Mouse (Mus musculus): ENCODE measurements around the gene Dusp7.

Gene Dusp7

DNA sequence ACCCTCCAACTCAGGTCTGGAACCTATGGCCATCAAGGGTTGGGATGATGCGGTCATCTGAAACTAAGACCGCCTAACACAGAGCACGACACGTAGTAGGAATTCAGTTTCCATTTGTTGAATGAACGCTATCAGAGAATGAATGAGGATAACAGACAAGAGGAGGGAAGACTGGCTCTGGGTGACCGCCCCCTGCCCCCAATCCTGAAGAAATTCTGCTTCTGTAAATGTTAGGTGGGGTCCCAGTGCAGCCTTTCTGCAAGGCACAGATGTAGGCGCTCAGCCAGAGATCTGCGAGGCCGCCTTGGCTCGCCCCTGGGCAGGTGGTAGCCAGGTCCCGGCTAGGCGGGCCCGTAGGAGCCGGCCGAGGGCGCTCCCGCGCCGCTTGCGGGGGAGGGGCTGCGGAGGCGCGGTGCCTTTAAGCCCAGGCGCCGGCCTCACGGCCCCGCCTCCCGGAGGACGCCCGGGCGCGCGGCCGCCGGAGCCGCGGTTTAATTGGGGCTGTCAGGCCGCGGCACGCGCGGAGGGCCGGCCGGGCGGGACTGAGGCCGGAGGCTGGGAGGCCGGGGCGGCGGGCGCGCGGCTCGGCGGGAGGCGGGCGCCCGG, at the start of gene Dusp7:
Gene Dusp7, plus strand, starts transcription at position 521 of the 606 bp plus-strand sequence.
- TF ChIP-seq GATA4 (IDR thresholded peaks at IDR 0.05; ENCODE audit: insufficient replicate concordance, low read length) = no peak; the same call in 1 of the 2 replicates

DNA sequence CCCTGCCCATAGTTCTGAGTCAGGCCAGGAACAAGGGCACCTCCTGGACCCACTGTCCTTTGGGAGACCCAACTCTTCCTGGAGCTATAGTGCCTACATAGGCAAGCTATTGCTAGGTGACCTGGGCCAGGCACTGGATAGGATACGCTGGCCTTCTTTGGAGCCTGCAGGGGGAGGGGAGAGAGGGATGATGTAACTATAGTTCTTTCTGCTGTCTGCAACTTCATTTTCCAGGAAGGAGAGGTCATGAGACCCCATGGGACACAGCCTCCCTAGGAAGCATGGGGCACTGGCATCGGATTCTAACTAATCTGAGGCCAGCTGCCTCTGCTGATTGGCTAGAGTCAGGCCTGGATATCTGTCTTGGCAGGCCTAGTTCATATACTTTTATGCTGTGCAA, 49.3 kb upstream of the Dusp7 start:
- TF ChIP-seq GATA4 (IDR thresholded peaks at IDR 0.05; ENCODE audit: insufficient replicate concordance, low read length) = no peak

DNA sequence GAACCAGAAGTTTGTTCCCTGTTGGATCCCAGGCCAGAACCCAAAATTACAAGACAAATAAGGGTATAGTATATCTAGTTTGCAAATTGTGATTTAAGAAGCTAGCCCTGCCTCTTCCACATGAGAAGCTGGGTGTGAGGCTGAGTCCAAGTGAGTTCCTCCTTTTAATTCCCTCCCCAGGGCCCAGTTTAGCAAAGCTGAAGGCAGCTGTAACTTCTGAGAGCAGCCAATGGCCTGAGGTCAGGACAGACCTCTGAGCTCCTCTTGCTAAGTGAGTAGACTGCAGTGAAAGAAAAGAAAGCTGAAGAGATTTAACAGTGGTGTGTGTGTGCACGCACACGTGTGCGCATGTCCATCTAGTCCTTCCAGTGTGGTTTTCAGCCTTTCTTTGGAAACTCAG, 45.9 kb upstream of the Dusp7 start:
- TF ChIP-seq GATA4 (IDR thresholded peaks at IDR 0.05; ENCODE audit: insufficient replicate concordance, low read length) = no peak

DNA sequence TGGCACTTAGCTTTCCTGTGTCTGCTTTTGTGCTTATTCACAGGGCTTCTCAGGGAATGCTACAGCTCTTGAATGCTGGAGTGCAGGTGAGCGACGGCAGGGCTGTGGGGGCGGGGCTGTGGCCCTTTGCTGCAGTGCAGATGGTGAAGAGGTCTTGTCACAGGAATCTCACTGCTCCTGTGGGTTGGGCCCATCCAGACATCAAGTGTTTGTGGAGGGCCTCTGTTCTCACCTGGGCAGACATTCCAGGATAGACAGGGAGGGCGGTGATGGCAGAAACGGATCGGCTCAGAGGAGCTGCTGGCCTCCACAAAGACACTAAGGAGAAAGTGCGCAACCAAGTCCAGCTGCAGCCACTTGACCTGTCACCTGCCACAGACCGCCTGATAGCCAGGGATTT, 42.2 kb upstream of the Dusp7 start:
- no peak for TF ChIP-seq GATA4 (IDR thresholded peaks at IDR 0.05; ENCODE audit: insufficient replicate concordance, low read length)

DNA sequence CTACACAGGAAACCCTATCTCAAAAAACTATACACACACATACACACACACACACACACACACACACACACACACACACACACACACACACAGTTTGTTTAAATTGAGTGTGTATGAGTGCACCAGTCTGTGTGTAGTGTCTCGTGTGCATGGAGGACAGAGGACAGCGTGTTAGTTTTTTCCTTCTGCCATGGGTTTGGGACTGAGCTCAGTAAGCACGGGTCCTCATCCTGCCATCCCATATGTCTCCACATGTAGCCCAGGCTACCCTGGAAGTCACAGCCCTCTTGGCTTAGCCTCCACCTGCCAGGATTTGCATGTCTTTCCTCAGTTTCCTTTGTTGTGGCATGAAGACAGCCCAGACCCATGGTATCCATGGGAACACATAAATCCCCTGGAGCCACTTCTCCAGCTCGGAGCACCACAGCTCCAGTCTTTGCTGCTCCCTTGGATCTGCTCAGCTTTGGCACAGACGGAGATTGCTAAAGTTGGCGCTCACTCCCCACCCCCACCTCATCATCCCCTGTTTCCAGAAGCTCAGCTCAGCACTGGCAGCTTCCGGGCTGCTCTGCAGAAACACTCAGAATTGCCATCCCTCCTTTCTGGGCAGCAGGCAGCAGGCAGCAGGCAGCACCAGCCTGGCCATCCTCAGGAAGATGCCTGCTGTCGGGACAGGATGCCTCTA, 41.2 kb upstream of the Dusp7 start:
- no peak for TF ChIP-seq GATA4 (IDR thresholded peaks at IDR 0.05; ENCODE audit: insufficient replicate concordance, low read length)

DNA sequence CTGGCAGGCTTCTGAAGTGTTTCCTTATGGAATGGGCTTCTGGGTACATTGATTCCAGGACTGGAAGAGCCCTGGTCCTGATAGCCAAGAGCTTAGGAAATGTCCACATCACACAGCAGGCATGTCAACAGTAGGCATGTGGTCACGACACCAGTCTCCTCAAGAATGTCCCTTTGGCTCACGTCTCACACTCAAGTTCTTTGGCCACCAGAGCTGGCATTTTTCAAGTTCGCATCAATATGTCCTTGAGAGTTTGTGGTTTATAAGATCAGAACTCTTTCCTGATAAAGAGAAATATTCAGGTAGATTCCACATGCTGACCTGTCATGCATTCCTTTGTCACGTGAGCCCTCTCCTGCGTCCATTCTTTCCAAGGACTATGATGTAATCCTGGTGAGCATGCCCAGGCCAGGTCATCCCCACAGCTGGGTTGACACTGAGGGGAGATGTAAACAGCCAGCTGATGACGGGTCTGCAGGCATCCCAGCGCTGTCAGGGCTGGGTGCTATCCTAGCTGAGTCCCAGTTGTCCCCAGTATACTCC, 40.3 kb upstream of the Dusp7 start:
- no peak for TF ChIP-seq GATA4 (IDR thresholded peaks at IDR 0.05; ENCODE audit: insufficient replicate concordance, low read length)

DNA sequence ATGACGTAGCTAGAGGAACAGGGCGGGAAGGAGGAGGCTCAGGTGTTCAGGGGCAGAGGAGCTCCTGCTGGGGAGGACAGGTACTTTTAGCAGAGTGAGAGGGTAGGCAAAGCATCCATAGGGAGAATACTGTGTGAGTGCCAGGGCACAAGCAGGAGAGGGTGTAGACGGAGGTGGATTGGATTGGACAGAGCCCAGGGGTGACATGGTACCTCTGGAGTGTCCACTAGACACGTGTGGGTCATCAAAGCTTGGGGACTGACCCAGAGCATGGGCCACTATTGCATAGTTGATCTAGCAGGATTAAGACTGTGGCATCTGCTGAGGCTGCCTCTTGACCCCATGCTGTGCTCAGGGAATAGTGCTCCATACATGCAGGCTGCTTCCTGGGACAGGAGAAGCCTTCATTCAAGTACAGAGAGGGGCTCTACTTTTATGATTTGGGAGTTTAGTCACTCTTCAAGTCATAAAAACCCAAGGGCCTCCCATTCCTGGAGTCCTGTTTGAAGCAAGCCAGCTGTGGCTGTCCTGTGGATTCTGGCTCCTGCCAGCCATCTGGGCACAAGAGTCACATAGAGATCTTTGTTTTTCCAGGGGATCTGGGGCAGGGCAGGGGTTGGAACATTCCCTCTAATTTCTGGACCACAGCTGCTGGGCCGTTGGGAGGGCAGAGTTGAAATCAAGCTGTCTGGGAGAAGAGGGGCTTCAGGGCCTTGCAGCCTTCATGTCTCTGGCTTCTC, 39.5 kb upstream of the Dusp7 start:
- TF ChIP-seq GATA4 (IDR thresholded peaks at IDR 0.05; ENCODE audit: insufficient replicate concordance, low read length) = no peak

DNA sequence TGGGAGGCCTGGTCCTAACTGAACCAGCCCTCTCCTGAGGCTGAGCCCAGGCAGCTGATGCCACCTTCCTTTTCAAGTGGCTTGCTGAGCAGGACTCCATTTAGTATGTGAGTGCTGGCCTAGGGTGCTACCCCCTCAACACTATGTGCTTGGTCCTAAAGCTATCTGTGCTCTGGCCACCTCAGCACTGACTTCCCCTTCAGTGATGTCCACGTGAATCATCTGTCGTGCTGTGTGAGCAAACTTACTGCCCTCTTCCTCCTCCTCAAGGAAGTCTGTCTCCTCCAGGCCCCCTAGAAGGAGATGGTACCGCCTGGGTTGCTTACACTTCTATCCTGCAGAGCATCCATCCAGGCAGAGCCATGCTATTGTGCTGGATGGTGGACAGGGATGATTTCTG, 35.7 kb upstream of the Dusp7 start:
- TF ChIP-seq GATA4 (IDR thresholded peaks at IDR 0.05; ENCODE audit: insufficient replicate concordance, low read length) = no peak

DNA sequence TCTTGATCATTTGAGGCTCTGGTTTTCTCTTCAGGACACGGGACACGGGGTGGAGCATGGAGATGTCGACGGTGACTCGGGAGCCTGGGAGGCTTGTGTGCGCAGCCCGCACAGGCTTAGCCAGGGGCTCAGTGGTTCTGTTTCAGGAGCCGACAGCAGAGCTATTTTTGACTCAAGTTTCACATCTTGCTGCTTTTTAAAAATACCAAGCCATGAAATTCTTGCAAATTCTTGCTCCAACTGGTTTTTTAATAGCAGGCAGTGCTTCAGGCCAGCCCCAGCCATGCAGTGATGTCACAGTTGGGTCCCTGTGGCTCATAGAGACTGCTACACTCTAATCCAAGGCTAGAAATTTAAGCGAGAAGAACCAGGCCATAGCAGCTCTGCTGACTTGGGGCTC, 30.8 kb upstream of the Dusp7 start:
- TF ChIP-seq GATA4 (IDR thresholded peaks at IDR 0.05; ENCODE audit: insufficient replicate concordance, low read length) = no peak

DNA sequence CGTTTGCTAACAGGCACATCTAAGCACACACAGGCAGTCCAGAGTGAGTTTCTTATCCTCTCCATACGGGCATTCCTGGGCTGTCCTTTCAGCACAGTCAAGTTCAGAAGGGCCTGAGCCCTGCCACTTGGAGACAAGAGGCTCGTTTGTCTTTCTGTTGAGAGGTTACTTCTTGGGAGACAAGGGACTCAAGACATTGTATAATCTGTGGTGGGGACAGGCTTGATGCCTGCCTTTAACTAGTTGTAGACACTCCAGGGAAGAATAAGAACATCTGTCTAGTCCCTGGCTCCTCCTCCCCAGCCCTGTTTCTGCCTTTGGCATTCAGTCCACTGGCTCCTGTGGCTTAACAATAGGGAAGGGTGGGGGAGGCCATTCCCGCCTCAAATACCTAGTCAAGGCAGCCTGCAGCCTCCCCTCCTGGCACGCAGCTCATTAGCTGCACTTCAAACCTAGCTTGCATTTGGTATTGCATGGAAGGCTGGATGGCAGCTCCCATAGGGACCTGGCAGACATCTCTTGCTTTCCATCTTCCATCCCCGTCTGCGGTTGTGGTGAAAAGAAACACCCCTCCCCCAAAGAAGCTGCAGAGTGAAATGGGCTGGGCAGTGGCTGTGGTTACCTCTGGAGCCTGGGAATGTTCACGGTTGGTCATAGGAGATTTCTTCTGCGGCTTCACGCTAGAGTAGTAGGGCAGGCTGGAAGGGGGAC, 29.8 kb upstream of the Dusp7 start:
- TF ChIP-seq GATA4 (IDR thresholded peaks at IDR 0.05; ENCODE audit: insufficient replicate concordance, low read length) = no peak

DNA sequence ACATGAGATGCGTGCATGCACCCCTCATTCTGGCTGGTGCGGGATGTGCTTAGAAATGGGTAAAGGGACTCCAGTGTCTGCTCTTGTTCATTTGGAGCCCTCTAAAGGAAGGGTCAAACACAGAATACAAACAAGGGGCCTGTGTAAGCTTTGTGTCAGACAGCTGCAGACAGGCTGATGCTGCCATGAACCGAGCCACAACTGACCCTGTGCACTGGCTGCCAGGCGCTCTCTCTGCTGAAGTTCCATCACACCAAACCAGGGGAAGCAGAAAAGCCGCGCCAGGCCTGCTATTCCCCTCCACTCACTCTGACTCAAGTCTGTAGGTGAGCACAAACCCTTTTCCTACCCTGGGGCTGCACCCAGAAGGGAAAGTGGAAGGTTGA, 29.3 kb upstream of the Dusp7 start:
- no peak for TF ChIP-seq GATA4 (IDR thresholded peaks at IDR 0.05; ENCODE audit: insufficient replicate concordance, low read length)

DNA sequence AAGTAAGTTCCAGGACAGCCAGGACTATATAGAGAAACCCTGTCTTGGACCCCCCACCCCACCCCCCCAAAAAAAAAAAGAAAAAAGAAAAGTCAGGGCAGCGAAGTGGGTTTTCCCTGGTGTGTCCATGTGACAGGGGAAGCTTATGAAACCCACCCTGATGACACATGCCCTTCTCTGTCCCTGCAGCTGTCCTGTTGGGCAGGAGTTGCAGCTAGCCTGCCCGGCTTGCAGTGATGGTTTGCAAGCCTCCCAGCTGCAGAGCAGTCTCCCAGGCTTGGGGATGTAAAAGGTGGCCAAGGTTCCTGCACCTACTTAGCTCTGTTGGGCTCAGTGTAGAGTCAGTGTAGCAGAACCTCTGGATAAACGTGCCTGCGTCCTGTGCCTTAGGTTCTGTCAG, 28.7 kb upstream of the Dusp7 start:
- TF ChIP-seq GATA4 (IDR thresholded peaks at IDR 0.05; ENCODE audit: insufficient replicate concordance, low read length) = no peak

DNA sequence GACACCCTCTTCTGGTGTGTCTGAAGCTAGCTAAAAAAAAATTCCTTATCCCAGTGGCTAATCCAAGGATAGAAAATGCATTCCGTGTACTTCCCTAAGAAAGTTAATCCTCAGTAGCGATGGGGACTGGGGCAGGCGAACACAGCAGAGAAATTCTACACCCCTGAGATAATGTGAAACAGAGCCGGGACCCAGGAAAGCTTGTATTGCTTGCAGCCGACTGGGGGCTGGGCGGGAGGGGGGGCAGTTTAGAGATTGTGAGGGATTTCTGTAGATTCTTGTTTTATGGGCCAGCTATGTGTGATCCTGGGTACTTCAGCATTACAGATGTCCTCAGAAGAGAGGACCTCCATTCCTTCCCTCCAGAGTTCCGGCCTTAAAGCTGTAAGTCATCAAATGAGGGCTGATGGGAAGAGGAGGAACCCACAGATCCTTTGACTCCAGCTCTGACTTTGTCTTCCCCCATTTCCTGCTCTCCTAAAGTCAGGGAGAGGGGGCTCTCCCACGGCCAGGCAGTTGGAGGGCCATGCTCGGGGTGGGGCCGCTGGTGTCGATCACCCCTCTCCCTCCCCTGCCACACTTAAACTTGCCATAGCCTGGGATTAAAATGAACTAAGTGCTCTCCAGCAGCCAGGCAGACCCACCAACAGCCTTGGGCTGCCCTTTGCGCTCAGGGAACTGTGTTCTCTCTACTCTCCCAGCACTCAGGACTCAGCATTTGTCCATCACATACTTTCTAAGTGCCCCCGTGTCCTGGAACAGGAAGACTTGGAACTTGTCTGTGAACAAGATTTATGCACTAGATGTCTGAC, 27.7 kb upstream of the Dusp7 start:
- no peak for TF ChIP-seq GATA4 (IDR thresholded peaks at IDR 0.05; ENCODE audit: insufficient replicate concordance, low read length)

DNA sequence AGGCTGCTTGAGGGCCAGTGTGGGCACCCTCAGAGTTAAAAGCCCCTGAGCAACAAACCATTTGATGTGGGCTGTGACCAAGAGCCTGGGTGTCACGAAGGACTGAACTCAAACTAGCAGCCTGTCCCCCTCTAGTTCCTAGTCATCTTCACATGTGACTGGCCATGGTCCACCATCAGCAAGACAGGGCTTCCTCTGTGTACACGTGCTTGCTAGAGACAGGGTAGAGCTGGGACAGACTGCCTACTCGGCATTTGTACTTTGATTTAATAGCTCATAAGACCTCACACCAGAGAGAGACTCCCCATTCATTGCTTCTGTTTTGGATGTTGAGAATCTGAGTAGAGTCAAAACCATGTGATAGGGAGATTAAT, 27.1 kb upstream of the Dusp7 start:
- TF ChIP-seq GATA4 (IDR thresholded peaks at IDR 0.05; ENCODE audit: insufficient replicate concordance, low read length) = no peak

DNA sequence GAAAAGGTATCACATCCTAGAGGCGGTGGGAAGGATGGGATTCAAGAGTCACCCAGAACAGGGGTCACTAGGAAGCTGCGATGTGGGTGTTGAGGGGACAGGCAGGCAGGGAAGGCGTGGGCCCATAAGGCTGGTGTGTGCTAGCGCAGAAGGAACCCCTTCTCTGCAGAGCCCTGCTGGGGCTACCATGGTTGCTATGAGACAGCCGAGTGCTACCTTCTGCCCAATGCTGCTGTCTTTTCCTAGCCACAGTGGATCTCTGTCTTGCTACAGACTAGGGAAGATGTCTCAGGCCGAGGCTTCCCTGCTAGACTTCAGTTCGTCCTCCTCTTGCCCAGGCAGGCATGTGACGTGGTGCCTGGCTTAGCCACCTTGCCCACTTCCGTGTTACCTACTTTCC, 25.9 kb upstream of the Dusp7 start:
- no peak for TF ChIP-seq GATA4 (IDR thresholded peaks at IDR 0.05; ENCODE audit: insufficient replicate concordance, low read length)
